Mouse (Mus musculus): ENCODE results near the gene Slc25a33. TPM values are rescaled to one million over a fixed set of nuclear protein-coding genes. Genes with fewer than 3 reads are reported as not detected.

Gene Slc25a33
- total and polyA plus RNA-seq, 2 experiments from 2014 or later, result 12.5 to 29.7 TPM

- ATAC-seq (no peak), DNase-seq (no peak)
- H3K9me3 ChIP-seq (ENCODE audit: low read length), result no peaks in the 10 kb centered on the region
- H3K27me3 ChIP-seq (ENCODE audit: insufficient read depth, low read length), result no peaks in the 10 kb centered on the region
- H3K36me3 ChIP-seq (ENCODE audit: insufficient read depth), result no peaks in the 10 kb centered on the region
- H3K4me3 ChIP-seq (ENCODE audit: low read depth, low read length), result no peak overlapping the region
- no peak overlapping the region for H3K9ac ChIP-seq
- no peak overlapping the region for H3K27ac ChIP-seq (ENCODE audit: low read depth, low read length)
- H3K4me2 ChIP-seq (ENCODE audit: low read depth), result no peak overlapping the region
- no peak for TF ChIP-seq CTCF (IDR thresholded peaks at IDR 0.05; ENCODE audit: low read depth)
- 86% methylated on average over 8 of the region's 8 CpGs for WGBS
- H3K4me1 ChIP-seq (ENCODE audit: insufficient read depth), result no peaks in the 10 kb centered on the region
Measured at GRCm38 (mm10) chr4:149705941-149706340, 68.1 kb downstream of the Slc25a33 start.

DNA sequence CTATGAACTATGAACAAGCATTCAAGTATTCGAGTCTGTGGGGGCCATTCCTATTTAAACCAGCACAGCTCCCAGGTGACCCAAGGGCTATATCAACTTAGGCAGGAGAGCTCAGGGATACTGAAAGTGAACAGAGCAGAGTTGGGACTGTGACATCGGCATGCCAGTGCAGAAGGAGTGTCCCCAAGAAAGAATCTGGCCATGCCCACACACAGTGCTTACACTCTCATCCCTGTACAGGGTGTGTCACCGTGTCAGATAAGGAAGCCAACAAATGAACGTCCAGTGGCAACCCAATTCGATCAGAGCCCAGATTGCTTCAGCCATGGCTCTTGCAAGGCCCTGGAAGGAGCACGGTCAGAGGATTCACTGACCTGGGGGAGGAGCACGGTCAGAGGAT lies 68.8 kb downstream of the Slc25a33 start:
- Histone ChIP-seq H3K27me3 (ENCODE audit: insufficient read depth, low read length) (no peaks in the 10 kb centered on the region), H3K4me1 (ENCODE audit: insufficient read depth) (no peaks in the 10 kb centered on the region), H3K27ac (ENCODE audit: low read depth, low read length) (no peak overlapping the region), H3K4me3 (ENCODE audit: low read depth, low read length) (no peak overlapping the region), H3K9ac (no peak overlapping the region), H3K36me3 (ENCODE audit: insufficient read depth) (no peaks in the 10 kb centered on the region), H3K4me2 (ENCODE audit: low read depth) (no peak overlapping the region), H3K9me3 (ENCODE audit: low read length) (no peaks in the 10 kb centered on the region)
- 84% methylated on average over 7 of the region's 7 CpGs for WGBS
- no peak for TF ChIP-seq CTCF (IDR thresholded peaks at IDR 0.05; ENCODE audit: low read depth)
- ATAC-seq (no peak), DNase-seq (no peak)

- Histone ChIP-seq H3K36me3 (ENCODE audit: insufficient read depth) (no peaks in the 10 kb centered on the region), H3K4me2 (ENCODE audit: low read depth) (no peak within 1 kb of the TSS), H3K9ac (no peak within 1 kb of the TSS), H3K9me3 (ENCODE audit: low read length) (no peaks in the 10 kb centered on the region), H3K4me3 (ENCODE audit: low read depth, low read length) (no peak within 1 kb of the TSS), H3K4me1 (ENCODE audit: insufficient read depth) (no peaks in the 10 kb centered on the region), H3K27me3 (ENCODE audit: insufficient read depth, low read length) (no peaks in the 10 kb centered on the region), H3K27ac (ENCODE audit: low read depth, low read length) (no peak within 1 kb of the TSS)
- no peak for TF ChIP-seq CTCF (IDR thresholded peaks at IDR 0.05; ENCODE audit: low read depth)
- no peak for DNase-seq
- WGBS, result 74% methylated on average over 19 of the region's 19 CpGs
- no peak for ATAC-seq
Measured at GRCm38 (mm10) chr4:149702210-149702979, 71.7 kb downstream of the Slc25a33 start, which contains the start of gene Pik3cd. Pik3cd (minus strand) TSS chr4:149702571.

- DNase-seq (no peak), ATAC-seq (no peak)
- H3K4me2 ChIP-seq (ENCODE audit: low read depth), result no peak overlapping the region
- H3K4me3 ChIP-seq (ENCODE audit: low read depth, low read length), result no peak overlapping the region
- no peak overlapping the region for H3K27ac ChIP-seq (ENCODE audit: low read depth, low read length)
- no peak overlapping the region for H3K9ac ChIP-seq
- no peaks in the 10 kb centered on the region for H3K9me3 ChIP-seq (ENCODE audit: low read length)
- H3K4me1 ChIP-seq (ENCODE audit: insufficient read depth), result no peaks in the 10 kb centered on the region
- H3K27me3 ChIP-seq (ENCODE audit: insufficient read depth, low read length), result no peaks in the 10 kb centered on the region
- WGBS, result 61% methylated on average over 18 of the region's 18 CpGs
- H3K36me3 ChIP-seq (ENCODE audit: insufficient read depth), result no peaks in the 10 kb centered on the region
- TF ChIP-seq CTCF (IDR thresholded peaks at IDR 0.05; ENCODE audit: low read depth), result no peak
Measured at GRCm38 (mm10) chr4:149701426-149702209, 72.5 kb downstream of the Slc25a33 start.

DNA sequence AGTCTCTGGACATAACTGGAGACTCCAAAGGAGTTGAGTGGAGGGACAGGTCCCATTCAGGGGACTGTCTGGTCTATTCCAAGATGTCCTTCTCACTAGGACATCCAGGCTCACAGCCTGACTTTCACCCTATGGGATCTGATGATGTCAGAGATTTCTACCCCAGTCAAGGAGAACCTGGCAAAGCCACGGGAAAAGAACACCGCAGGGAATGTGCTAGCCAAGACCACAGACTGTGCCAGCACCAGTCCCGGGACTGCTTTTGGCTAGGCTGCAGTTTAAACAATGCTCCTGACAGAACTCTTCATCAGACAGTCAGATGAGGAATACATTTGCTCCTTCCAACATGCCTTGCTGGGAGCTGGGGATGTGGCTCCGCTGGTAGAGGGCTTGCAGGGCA lies 74.1 kb downstream of the Slc25a33 start:
- ATAC-seq (no peak), DNase-seq (no peak)
- no peak overlapping the region for H3K27ac ChIP-seq (ENCODE audit: low read depth, low read length)
- no peak overlapping the region for H3K4me2 ChIP-seq (ENCODE audit: low read depth)
- H3K4me1 ChIP-seq (ENCODE audit: insufficient read depth), result no peaks in the 10 kb centered on the region
- H3K9me3 ChIP-seq (ENCODE audit: low read length), result no peaks in the 10 kb centered on the region
- no peaks in the 10 kb centered on the region for H3K27me3 ChIP-seq (ENCODE audit: insufficient read depth, low read length)
- no peaks in the 10 kb centered on the region for H3K36me3 ChIP-seq (ENCODE audit: insufficient read depth)
- 47% methylated on average over 4 of the region's 4 CpGs for WGBS
- no peak for TF ChIP-seq CTCF (IDR thresholded peaks at IDR 0.05; ENCODE audit: low read depth)
- no peak overlapping the region for H3K9ac ChIP-seq
- H3K4me3 ChIP-seq (ENCODE audit: low read depth, low read length), result no peak overlapping the region

GRCm38 (mm10) chr4:149698197-149698821 lies 75.8 kb downstream of the Slc25a33 start:
- WGBS, result 1% methylated on average over 35 of the region's 35 CpGs
- H3K4me3 ChIP-seq (ENCODE audit: low read depth, low read length), result peak overlapping the region; percentile 40
- peak; percentile 77 for TF ChIP-seq CTCF (IDR thresholded peaks at IDR 0.05; ENCODE audit: low read depth)
- no peaks in the 10 kb centered on the region for H3K27me3 ChIP-seq (ENCODE audit: insufficient read depth, low read length)
- H3K27ac ChIP-seq (ENCODE audit: low read depth, low read length), result no peak overlapping the region
- ATAC-seq (peak; percentile 84), DNase-seq (peak; percentile 75)
- H3K9ac ChIP-seq, result peak overlapping the region; percentile 39
- H3K4me2 ChIP-seq (ENCODE audit: low read depth), result peak overlapping the region; percentile 66
- H3K9me3 ChIP-seq (ENCODE audit: low read length), result no peaks in the 10 kb centered on the region
- H3K36me3 ChIP-seq (ENCODE audit: insufficient read depth), result no peaks in the 10 kb centered on the region
- H3K4me1 ChIP-seq (ENCODE audit: insufficient read depth), result no peaks in the 10 kb centered on the region
